Mouse (Mus musculus) hindbrain, embryonic 16.5 days (tissue): Measurements from ENCODE around the gene Atxn1. TPM values are rescaled to one million over a fixed set of nuclear protein-coding genes. Genes with fewer than 3 reads are reported as not detected.
A peak's percentile ranks its signal among the peaks of the same experiment; 100 is the strongest.

Experiments
- ATAC-seq: fragments of 200-750 bp; cut with Nextera tagmentation; 2 replicates; pipeline ENCODE4 v1.8.0; 2017; ENCODE audit warnings: moderate TSS enrichment, moderate library complexity
- H3K27ac ChIP-seq: fragments of 300-500 bp; sonication (generic); 2 replicates; pipeline ENCODE4 v1.5.1; 2014; ENCODE audit warnings: low read depth, mild to moderate bottlenecking, control low read depth, low read length, moderate library complexity
- H3K27me3 ChIP-seq: fragments of 300-500 bp; sonication (generic); replicated peaks from 2 replicates; pipeline ENCODE4 v1.6.1; 2014; ENCODE audit warnings: low read length; ENCODE audit not compliant: control insufficient read depth, insufficient read depth
- H3K36me3 ChIP-seq: fragments of 300-500 bp; sonication (generic); 2 replicates; pipeline ENCODE4 v1.6.1; 2014; ENCODE audit warnings: mild to moderate bottlenecking, low read length, moderate library complexity, mixed read lengths; ENCODE audit not compliant: control insufficient read depth, insufficient read depth
- H3K4me1 ChIP-seq: fragments of 300-500 bp; sonication (generic); 2 replicates; pipeline ENCODE4 v1.6.1; 2014; ENCODE audit warnings: low read depth, low read length; ENCODE audit not compliant: control insufficient read depth, insufficient read depth
- H3K4me2 ChIP-seq: fragments of 300-500 bp; sonication (generic); 2 replicates; pipeline ENCODE4 v1.6.1; 2014; ENCODE audit warnings: mild to moderate bottlenecking, low read length, control low read depth, moderate library complexity
- H3K4me3 ChIP-seq: fragments of 300-500 bp; sonication (generic); 2 replicates; pipeline ENCODE4 v1.5.1; 2014; ENCODE audit warnings: mild to moderate bottlenecking, low read length, control low read depth, moderate library complexity
- H3K9ac ChIP-seq: fragments of 300-500 bp; sonication (generic); 2 replicates; pipeline ENCODE4 v1.6.1; 2014; ENCODE audit warnings: low read depth, mild to moderate bottlenecking, control low read depth, low read length, moderate library complexity
- H3K9me3 ChIP-seq: fragments of 300-500 bp; sonication (generic); 2 replicates; pipeline ENCODE4 v1.6.1; 2014; ENCODE audit warnings: mild to moderate bottlenecking, low read length, moderate library complexity; ENCODE audit not compliant: control insufficient read depth
- WGBS: fragments of 180-500 bp; shearing (Covaris S2); extraction: QIAGEN DNeasy Blood & Tissue Kit; methylation state at CpG from one replicate; pipeline ENCODE4 v1.1.7; 2014; 5-methylcytosine and 5-hydroxymethylcytosine counted together
- polyA plus RNA-seq: library from polyadenylated mRNA; unstranded; fragments of >200 nt; fragmentation: Nextera tagmentation; extraction: Ambion mirVana; gene quantifications from 2 replicates; pipeline ENCODE4 v1.2.1, GENCODE M21; 2015

The Atxn1 gene
- polyA plus RNA-seq, 1 experiment from 2014 or later, result 8.3 TPM

DNA sequence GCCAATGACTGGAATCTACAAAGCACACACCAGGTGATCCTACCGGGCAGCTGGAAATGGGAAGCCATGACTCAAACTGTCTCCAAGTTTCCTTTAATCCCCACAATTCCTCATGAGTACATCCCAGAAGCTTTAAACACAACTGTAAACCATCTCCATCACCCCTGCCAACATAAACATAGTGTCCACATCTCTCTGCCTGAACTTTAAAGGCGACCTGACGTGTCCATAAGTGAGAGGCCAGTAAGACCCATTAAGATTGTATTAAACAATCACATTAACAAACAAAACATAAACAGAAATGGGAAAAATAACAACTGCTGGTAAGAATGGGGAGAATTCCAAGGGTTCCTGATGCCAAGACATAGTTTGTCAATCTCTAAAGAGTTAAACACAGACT is 385.1 kb downstream of the Atxn1 start:
- Histone ChIP-seq H3K27ac (no peak overlapping the region), H3K36me3 (no peaks in the 10 kb centered on the region), H3K27me3 (no peaks in the 10 kb centered on the region), H3K4me1 (peaks cover 7% of the 10 kb centered on the region), H3K4me3 (no peak overlapping the region), H3K9ac (no peak overlapping the region), H3K4me2 (no peak overlapping the region), H3K9me3 (no peaks in the 10 kb centered on the region)
- WGBS, result 75% methylated on average over 3 of the region's 3 CpGs
- no peak for ATAC-seq

DNA sequence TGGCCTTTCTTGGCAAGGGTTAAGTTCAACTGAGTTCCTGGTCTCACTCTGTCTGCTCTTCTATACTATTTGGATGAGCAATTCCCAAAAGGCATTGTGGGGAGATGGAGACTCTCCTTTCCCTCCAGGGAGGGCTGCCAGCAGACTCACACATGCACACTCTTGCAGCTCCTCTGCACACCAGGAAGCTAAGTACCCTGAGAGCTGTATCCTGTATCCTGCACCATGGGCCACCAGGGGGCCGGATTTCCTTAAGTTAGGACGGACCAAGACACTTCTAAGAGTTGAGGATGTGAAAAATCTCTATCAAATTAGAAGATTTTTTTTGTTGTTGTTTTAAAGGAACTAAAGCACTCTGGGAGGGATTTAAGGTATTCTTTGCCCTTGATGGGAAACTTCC is 387.0 kb downstream of the Atxn1 start:
- no peaks in the 10 kb centered on the region for H3K9me3 ChIP-seq
- H3K27ac ChIP-seq, result no peak overlapping the region
- H3K9ac ChIP-seq, result no peak overlapping the region
- H3K4me3 ChIP-seq, result no peak overlapping the region
- no peaks in the 10 kb centered on the region for H3K27me3 ChIP-seq
- no peaks in the 10 kb centered on the region for H3K36me3 ChIP-seq
- peaks cover 7% of the 10 kb centered on the region for H3K4me1 ChIP-seq
- no peak for ATAC-seq
- H3K4me2 ChIP-seq, result no peak overlapping the region
- 32% methylated on average over 2 of the region's 2 CpGs for WGBS

DNA sequence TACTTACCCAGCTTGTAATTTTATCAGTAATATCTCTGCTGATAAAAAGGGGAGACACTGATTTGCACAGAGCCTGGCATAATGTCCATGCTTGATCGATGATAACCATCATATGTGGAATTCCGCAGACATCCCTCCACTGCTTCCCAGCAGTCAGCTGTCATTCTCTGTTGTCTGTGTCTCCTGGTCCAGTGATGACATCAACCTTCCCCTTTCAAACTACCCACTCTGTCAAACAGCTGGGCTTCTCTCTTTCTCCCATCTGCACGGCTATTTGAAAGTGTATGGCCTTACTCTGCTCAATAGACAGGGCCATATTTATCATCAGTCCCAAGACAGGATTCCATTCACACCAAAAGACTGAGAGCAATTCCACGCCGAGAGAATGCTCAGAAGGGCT is 387.4 kb downstream of the Atxn1 start:
- no peak overlapping the region for H3K9ac ChIP-seq
- 34% methylated on average over 5 of the region's 5 CpGs for WGBS
- no peaks in the 10 kb centered on the region for H3K9me3 ChIP-seq
- peaks cover 8% of the 10 kb centered on the region for H3K4me1 ChIP-seq
- no peaks in the 10 kb centered on the region for H3K27me3 ChIP-seq
- H3K36me3 ChIP-seq, result no peaks in the 10 kb centered on the region
- H3K27ac ChIP-seq, result no peak overlapping the region
- no peak for ATAC-seq
- no peak overlapping the region for H3K4me2 ChIP-seq
- no peak overlapping the region for H3K4me3 ChIP-seq

DNA sequence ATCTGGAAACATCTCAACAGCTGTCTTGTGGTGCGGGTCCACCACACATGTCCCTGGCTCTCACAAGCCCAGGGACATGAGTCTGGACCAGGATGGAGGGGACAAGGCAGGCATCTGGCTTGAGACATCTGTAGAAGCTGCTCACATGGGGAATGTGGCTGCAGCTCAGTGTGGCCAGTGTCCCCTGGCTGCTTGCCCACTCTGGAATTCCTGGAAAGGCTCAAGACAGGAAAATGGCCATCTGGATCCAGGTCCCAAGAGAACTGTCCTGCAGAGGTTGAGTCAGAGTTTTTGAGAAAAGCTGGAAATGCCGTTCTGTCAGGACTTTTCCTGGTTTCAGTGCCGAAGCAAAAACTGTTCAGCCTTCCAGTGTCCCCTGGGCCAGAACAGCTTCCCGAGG is 388.6 kb downstream of the Atxn1 start:
- H3K36me3 ChIP-seq, result no peaks in the 10 kb centered on the region
- H3K4me1 ChIP-seq, result peaks cover 13% of the 10 kb centered on the region
- H3K4me2 ChIP-seq, result no peak overlapping the region
- no peak overlapping the region for H3K27ac ChIP-seq
- no peaks in the 10 kb centered on the region for H3K27me3 ChIP-seq
- no peak overlapping the region for H3K4me3 ChIP-seq
- no peak overlapping the region for H3K9ac ChIP-seq
- 70% methylated on average over 4 of the region's 4 CpGs for WGBS
- no peak for ATAC-seq
- H3K9me3 ChIP-seq, result no peaks in the 10 kb centered on the region

DNA sequence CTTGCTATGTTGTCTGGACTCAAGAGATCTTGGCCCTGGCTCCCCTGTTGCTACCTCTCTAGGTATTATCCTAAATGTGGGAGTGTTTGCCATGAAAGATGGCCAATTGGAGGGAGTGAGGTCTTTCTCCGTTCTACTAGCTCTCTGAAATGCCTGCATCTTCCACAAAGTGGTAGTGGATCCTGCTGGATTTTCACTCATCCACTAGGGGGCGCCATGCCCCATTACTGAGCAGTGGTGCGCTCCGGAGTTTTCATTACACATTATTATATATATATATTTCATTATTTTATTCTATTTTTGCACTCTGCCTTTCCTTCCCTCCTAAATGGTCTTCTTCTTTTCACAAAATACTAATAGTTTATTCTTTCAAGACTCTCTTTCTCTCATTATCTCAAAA is 392.0 kb downstream of the Atxn1 start:
- H3K4me3 ChIP-seq, result no peak overlapping the region
- H3K36me3 ChIP-seq, result no peaks in the 10 kb centered on the region
- H3K4me2 ChIP-seq, result no peak overlapping the region
- H3K4me1 ChIP-seq, result peaks cover 12% of the 10 kb centered on the region
- H3K27ac ChIP-seq, result no peak overlapping the region
- ATAC-seq, result no peak
- H3K9ac ChIP-seq, result no peak overlapping the region
- no peaks in the 10 kb centered on the region for H3K9me3 ChIP-seq
- 28% methylated on average over 4 of the region's 4 CpGs for WGBS
- no peaks in the 10 kb centered on the region for H3K27me3 ChIP-seq

DNA sequence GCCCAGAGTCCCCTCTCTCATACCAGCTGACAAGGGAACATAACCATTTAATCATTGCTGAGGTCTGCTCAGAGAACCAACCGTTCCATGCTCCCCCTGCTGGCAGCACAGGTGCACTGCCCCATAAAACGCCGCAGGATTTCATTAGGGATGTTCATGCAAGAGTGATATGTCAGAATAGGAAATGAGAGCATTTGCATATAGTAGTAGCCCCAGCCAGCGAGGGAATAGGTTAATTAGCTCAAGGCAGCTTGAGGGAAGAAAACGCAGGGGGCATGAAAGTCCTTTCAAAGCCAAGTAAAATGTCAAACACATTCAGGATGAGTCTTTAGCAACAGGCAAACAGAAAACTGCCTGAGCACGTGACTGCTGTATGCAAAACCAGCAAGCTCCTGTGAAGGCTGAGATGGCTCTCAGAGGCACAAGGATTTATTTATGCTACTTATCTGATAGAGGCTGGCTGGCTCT is 393.0 kb downstream of the Atxn1 start:
- Histone ChIP-seq H3K9me3 (no peaks in the 10 kb centered on the region), H3K27ac (no peak overlapping the region; the same call in 1 of the 2 replicates), H3K9ac (no peak overlapping the region), H3K27me3 (no peaks in the 10 kb centered on the region), H3K36me3 (no peaks in the 10 kb centered on the region), H3K4me2 (peak overlapping the region; percentile 45), H3K4me3 (0 out of 2 replicates have a peak overlapping the region, but pooled peaks have one; percentile 11), H3K4me1 (peaks cover 9% of the 10 kb centered on the region)
- WGBS, result under 1% methylated on average over 6 of the region's 6 CpGs
- peak; percentile 85 for ATAC-seq

DNA sequence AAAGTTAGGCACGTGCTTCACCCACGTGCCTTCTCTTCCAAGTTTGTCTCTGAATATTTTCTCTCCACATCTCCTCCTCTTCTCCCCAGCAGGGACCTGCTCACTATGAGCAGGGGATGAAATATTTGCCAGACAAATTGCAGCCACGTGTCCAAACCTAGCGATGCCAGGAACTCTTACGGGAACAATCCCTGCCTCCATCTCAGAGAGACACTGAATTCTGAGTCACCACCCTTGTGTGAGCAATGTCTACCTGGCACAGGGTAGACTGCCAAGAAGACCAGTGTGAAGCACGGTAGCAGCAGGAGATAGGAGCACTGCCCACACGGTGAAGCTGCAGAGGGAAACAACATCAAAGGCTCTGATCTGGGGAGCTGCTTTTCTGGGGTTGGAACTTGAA is 394.9 kb downstream of the Atxn1 start:
- no peak for ATAC-seq
- 67% methylated on average over 7 of the region's 7 CpGs for WGBS
- H3K4me2 ChIP-seq, result no peak overlapping the region
- H3K9ac ChIP-seq, result no peak overlapping the region
- peaks cover 9% of the 10 kb centered on the region for H3K4me1 ChIP-seq
- H3K9me3 ChIP-seq, result no peaks in the 10 kb centered on the region
- no peak overlapping the region for H3K27ac ChIP-seq
- H3K36me3 ChIP-seq, result no peaks in the 10 kb centered on the region
- H3K27me3 ChIP-seq, result no peaks in the 10 kb centered on the region
- H3K4me3 ChIP-seq, result no peak overlapping the region

DNA sequence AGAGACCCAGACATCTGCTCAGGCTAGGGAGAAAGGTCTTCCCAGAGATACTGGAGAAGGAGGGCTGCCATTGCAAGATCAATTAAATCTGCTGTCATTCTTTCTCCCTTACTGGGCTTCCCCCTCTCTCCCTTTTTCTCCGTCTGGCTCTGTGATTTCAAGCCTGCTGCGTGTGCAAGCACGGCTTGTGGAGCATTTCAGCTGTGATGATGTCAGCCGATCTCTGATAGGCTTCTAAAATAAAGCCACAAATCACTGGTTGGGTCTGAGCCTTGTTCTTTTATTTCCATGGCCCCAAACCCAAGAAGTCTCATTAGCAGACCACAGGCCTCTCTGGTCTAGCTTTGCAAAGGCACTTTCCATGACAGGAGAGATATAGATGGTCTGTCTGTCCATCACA is 399.9 kb downstream of the Atxn1 start:
- ATAC-seq, result no peak
- H3K4me2 ChIP-seq, result no peak overlapping the region
- WGBS, result 63% methylated on average over 4 of the region's 4 CpGs

DNA sequence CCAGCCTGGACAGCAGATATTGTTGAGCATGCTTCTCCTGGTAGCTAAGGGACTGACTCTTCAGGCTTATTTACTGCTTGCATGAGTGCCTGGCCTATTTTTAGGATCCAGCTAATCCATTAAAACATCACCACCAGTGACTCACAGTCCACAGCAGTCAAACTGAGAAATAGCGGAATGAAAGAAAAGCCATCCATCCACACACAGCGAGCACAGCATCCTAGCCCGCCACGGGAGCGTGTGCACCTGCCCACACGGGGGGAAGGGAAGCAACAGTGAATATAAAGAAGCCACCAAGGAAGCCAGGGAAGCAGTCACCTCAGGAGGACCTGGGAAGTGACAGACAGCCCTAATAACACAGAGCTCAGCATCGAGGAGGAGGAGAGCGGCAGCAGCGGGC is 402.8 kb downstream of the Atxn1 start:
- Histone ChIP-seq H3K4me1 (no peaks in the 10 kb centered on the region), H3K27ac (no peak overlapping the region), H3K36me3 (no peaks in the 10 kb centered on the region), H3K27me3 (no peaks in the 10 kb centered on the region; the same call in 1 of the 2 replicates), H3K4me3 (no peak overlapping the region), H3K9ac (no peak overlapping the region), H3K4me2 (no peak overlapping the region), H3K9me3 (no peaks in the 10 kb centered on the region)
- 0 out of 2 replicates have a peak, but pooled peaks have one; percentile 30 for ATAC-seq
- 78% methylated on average over 9 of the region's 9 CpGs for WGBS

More for the DNA sequence above, 399.9 kb downstream of the Atxn1 start:
- Histone ChIP-seq H3K9ac (no peak overlapping the region), H3K4me1 (no peaks in the 10 kb centered on the region), H3K27me3 (no peaks in the 10 kb centered on the region), H3K27ac (0 out of 2 replicates have a peak overlapping the region, but pooled peaks have one; percentile 3), H3K9me3 (no peaks in the 10 kb centered on the region), H3K4me3 (no peak overlapping the region), H3K36me3 (no peaks in the 10 kb centered on the region)

DNA sequence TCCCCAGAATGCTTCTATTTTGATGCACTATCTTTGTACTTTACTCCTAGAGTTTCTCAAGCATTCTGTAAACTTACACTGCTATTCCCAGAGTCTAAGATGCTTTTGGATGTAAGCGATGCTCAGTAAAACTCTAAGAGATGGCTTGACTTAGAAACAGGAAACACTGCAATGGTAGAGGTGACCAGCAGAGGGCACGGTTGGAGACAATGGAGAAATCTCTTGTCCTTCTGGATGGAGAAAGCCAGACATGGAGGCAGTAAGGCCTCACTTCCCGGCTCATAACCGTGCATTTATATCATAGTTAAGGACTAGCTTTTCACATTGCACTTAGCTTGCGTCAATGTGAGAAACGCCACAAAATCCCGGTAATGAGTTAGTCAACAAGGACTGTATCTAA is 404.3 kb downstream of the Atxn1 start:
- H3K9ac ChIP-seq, result no peak overlapping the region
- H3K27ac ChIP-seq, result no peak overlapping the region
- WGBS, result 83% methylated on average over 7 of the region's 7 CpGs
- no peaks in the 10 kb centered on the region; the same call in 1 of the 2 replicates for H3K27me3 ChIP-seq
- no peaks in the 10 kb centered on the region for H3K4me1 ChIP-seq
- no peaks in the 10 kb centered on the region for H3K9me3 ChIP-seq
- no peak for ATAC-seq
- H3K36me3 ChIP-seq, result no peaks in the 10 kb centered on the region
- H3K4me3 ChIP-seq, result no peak overlapping the region
- no peak overlapping the region for H3K4me2 ChIP-seq
